Mouse (Mus musculus): ENCODE data around the gene Drd4.

GRCm38 (mm10) chr7:141319446-141319845 lies 27.6 kb downstream of the Drd4 start:
- TF ChIP-seq POU5F1 (IDR thresholded peaks at IDR 0.05; ENCODE audit: borderline replicate concordance, low read length) = no peak
- TF ChIP-seq CTCF (conservative IDR thresholded peaks at IDR 0.05; ENCODE audit: low read length) = no peak
- no peak for TF ChIP-seq NANOG (IDR thresholded peaks at IDR 0.05; ENCODE audit: borderline replicate concordance, low read length)
